Mouse (Mus musculus): ENCODE data around the gene Ror1. TPM values are rescaled to one million over a fixed set of nuclear protein-coding genes. Genes with fewer than 3 reads are reported as not detected.

The Ror1 gene
- polyA plus RNA-seq, 1 experiment: 1.6 TPM

GRCm38 (mm10) chr4:100119431-100119830, 23.8 kb downstream of the Ror1 start:
- no peak for DNase-seq (ENCODE audit: low read depth)
- TF ChIP-seq CTCF (IDR thresholded peaks at IDR 0.05; ENCODE audit: borderline replicate concordance, extremely low read depth, insufficient read depth, insufficient read length) (no peak), POLR2A (IDR thresholded peaks at IDR 0.05; ENCODE audit: borderline replicate concordance, extremely low read depth, insufficient read depth, insufficient read length, poor library complexity, severe bottlenecking) (no peak)

GRCm38 (mm10) chr4:100120547-100120946, 25.0 kb downstream of the Ror1 start:
- TF ChIP-seq CTCF (IDR thresholded peaks at IDR 0.05; ENCODE audit: borderline replicate concordance, extremely low read depth, insufficient read depth, insufficient read length) (no peak), POLR2A (IDR thresholded peaks at IDR 0.05; ENCODE audit: borderline replicate concordance, extremely low read depth, insufficient read depth, insufficient read length, poor library complexity, severe bottlenecking) (no peak)
- DNase-seq (ENCODE audit: low read depth): no peak

GRCm38 (mm10) chr4:100122436-100122835, 26.8 kb downstream of the Ror1 start:
- no peak for TF ChIP-seq CTCF (IDR thresholded peaks at IDR 0.05; ENCODE audit: borderline replicate concordance, extremely low read depth, insufficient read depth, insufficient read length)
- TF ChIP-seq POLR2A (IDR thresholded peaks at IDR 0.05; ENCODE audit: borderline replicate concordance, extremely low read depth, insufficient read depth, insufficient read length, poor library complexity, severe bottlenecking): no peak
- no peak for DNase-seq (ENCODE audit: low read depth)

DNA sequence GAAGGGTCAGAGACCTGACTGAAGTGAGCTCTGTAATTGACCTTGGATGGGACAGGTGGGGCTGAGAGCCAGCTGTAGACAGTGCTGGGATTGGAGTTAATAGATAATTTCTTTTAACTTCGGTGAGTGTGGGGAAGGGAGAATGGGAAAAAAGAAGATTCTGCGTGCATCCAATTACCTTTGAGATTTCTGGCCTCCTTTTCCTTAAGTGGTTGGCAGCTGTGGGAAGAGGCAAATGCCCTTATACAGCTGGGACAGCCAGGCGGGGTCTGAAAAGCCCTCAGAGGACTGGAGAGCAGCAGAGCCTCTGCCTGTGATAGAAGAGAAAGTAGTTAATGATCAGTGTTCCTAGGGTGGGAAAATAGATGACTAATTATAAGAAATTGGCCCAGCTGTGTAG, 27.9 kb downstream of the Ror1 start:
- TF ChIP-seq POLR2A (IDR thresholded peaks at IDR 0.05; ENCODE audit: borderline replicate concordance, extremely low read depth, insufficient read depth, insufficient read length, poor library complexity, severe bottlenecking) (no peak), CTCF (IDR thresholded peaks at IDR 0.05; ENCODE audit: borderline replicate concordance, extremely low read depth, insufficient read depth, insufficient read length) (no peak)
- DNase-seq (ENCODE audit: low read depth): no peak

DNA sequence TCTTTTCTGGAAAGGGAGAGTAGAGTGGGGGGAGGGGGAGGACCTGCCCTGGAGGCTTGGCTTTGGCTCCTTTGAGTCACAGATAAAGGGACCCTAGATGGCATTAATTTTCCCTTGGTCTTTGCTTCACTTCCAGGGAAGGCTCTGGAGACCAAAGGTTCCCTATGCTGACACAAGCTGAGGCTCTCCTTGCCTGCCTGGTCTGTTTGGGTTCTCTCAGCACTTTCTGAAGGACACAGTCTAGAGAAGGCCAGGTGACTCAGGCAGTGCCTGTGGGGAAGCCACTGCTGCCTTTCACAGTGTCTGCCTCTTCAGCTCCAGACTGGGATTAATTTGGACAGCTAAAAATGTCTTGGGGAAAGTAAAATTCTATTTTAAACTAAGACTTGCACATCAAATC, 28.5 kb downstream of the Ror1 start:
- TF ChIP-seq CTCF (IDR thresholded peaks at IDR 0.05; ENCODE audit: borderline replicate concordance, extremely low read depth, insufficient read depth, insufficient read length) (no peak), POLR2A (IDR thresholded peaks at IDR 0.05; ENCODE audit: borderline replicate concordance, extremely low read depth, insufficient read depth, insufficient read length, poor library complexity, severe bottlenecking) (no peak)
- DNase-seq (ENCODE audit: low read depth): no peak

GRCm38 (mm10) chr4:100124935-100125334, 29.3 kb downstream of the Ror1 start:
- TF ChIP-seq POLR2A (IDR thresholded peaks at IDR 0.05; ENCODE audit: borderline replicate concordance, extremely low read depth, insufficient read depth, insufficient read length, poor library complexity, severe bottlenecking) (no peak), CTCF (IDR thresholded peaks at IDR 0.05; ENCODE audit: borderline replicate concordance, extremely low read depth, insufficient read depth, insufficient read length) (no peak)
- no peak for DNase-seq (ENCODE audit: low read depth)

DNA sequence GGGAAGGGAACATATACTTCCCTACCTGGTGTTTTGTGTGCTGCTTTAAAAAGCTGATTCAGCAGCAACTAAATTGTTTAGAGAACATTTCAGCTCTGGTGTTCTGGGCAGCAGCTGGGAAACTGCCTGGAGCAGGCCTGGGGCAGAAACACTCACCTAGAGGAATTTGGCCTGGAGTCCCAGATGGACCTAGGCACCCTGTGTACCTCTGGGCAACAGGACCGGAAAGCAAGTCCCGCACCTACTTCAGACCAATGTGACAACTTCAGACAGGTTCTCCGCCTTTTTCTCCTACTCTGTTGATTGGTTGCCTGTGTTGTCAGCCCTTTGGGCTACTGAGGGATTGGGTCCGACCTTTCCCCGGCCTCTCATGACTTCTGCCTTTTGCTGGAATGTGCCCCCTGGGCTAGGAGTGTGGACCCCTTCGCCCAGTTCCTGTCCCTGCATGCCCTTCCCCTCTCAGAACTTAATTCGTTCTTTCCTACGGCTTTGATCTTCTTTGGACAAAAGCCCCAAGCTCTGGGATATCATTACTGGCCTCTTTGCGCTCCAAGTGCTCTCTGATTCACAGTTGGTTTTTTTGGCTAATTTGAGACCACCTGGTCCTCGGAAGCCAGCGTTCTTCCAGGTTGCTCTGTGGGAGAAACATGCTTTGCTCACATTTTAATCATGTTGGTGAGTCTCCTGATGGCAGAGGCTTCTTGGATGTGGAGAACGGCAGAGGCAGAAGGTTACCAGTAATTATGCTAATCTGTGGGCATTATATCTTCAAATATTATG, 31.1 kb downstream of the Ror1 start:
- peak; percentile 42 for DNase-seq (ENCODE audit: low read depth)
- TF ChIP-seq CTCF (IDR thresholded peaks at IDR 0.05; ENCODE audit: borderline replicate concordance, extremely low read depth, insufficient read depth, insufficient read length): no peak
- TF ChIP-seq POLR2A (IDR thresholded peaks at IDR 0.05; ENCODE audit: borderline replicate concordance, extremely low read depth, insufficient read depth, insufficient read length, poor library complexity, severe bottlenecking): no peak

GRCm38 (mm10) chr4:100128026-100128922, 32.7 kb downstream of the Ror1 start:
- TF ChIP-seq CTCF (IDR thresholded peaks at IDR 0.05; ENCODE audit: borderline replicate concordance, extremely low read depth, insufficient read depth, insufficient read length): no peak
- TF ChIP-seq POLR2A (IDR thresholded peaks at IDR 0.05; ENCODE audit: borderline replicate concordance, extremely low read depth, insufficient read depth, insufficient read length, poor library complexity, severe bottlenecking): no peak
- DNase-seq (ENCODE audit: low read depth): peak; percentile 13

DNA sequence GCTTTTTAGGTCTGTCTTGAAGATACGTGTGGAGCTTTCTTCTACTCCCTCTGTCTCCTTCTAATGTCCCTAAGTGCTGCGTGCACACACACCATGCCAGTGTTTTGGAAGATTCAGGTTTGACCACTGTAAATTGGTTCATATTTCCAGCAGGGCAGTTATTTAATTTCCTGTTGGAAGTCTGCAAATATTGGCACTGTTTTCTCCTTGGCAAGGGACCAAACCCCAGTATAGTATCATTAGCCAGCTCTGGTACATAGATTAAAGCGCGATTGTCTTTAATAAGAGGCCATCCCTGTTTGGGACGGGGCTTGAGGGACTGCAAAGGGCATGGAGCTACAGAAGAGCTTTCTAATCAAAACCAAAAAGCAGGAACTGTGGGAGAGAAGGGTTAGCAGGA, 33.6 kb downstream of the Ror1 start:
- no peak for TF ChIP-seq CTCF (IDR thresholded peaks at IDR 0.05; ENCODE audit: borderline replicate concordance, extremely low read depth, insufficient read depth, insufficient read length)
- TF ChIP-seq POLR2A (IDR thresholded peaks at IDR 0.05; ENCODE audit: borderline replicate concordance, extremely low read depth, insufficient read depth, insufficient read length, poor library complexity, severe bottlenecking): no peak
- peak; percentile 64 for DNase-seq (ENCODE audit: low read depth)

DNA sequence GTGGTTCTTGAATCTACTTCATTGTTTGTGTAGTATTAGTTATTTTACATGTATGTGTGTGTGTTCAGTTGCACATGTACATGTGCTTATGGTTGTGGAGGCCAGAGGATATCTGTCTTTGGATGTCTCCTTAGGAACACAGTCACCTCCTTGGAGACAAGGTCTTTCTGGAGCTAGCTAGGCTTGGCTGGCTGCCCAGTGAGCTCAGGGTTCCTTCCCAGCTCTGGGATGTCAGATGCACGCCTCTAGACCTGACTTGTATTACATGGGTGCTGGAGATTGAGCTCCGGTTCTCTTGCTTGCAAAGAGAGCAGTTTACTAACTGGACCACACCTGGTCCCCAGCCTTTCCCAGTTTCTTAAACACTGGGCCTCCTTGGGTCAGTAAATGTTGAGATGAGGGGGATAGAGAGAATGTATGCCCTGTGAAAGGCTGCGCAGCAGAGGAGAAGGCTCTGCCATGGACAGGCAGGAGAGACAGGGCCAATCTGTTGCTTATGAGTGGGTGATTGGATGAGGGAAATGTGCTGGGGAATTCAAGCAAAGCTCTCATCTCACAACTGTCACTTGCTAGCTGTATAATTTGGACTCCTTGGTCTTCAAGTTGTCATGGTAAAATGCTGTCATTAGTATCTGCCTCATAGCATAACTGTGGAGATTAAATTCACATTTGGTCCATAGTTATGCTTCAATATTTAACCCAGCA, 35.3 kb downstream of the Ror1 start:
- DNase-seq (ENCODE audit: low read depth): peak; percentile 7
- no peak for TF ChIP-seq CTCF (IDR thresholded peaks at IDR 0.05; ENCODE audit: borderline replicate concordance, extremely low read depth, insufficient read depth, insufficient read length)
- TF ChIP-seq POLR2A (IDR thresholded peaks at IDR 0.05; ENCODE audit: borderline replicate concordance, extremely low read depth, insufficient read depth, insufficient read length, poor library complexity, severe bottlenecking): no peak

- TF ChIP-seq CTCF (IDR thresholded peaks at IDR 0.05; ENCODE audit: borderline replicate concordance, extremely low read depth, insufficient read depth, insufficient read length) (no peak), POLR2A (IDR thresholded peaks at IDR 0.05; ENCODE audit: borderline replicate concordance, extremely low read depth, insufficient read depth, insufficient read length, poor library complexity, severe bottlenecking) (no peak)
- no peak for DNase-seq (ENCODE audit: low read depth)
Measured at GRCm38 (mm10) chr4:100131488-100131887, 35.9 kb downstream of the Ror1 start.

Measured in brain, embryonic 14.5 days (tissue).